Mouse (Mus musculus) gastrocnemius, postnatal 36 days (tissue): ENCODE results near the gene Pigb. TPM values are rescaled to one million over a fixed set of nuclear protein-coding genes. Genes with fewer than 3 reads are reported as not detected.

Source experiments
- microRNA-seq, 2 experiments: library from miRNA; unstranded; fragments of <30 nt; microRNA quantifications; one replicate each; pipeline ENCODE4 v1.2.0; 2021
- total RNA-seq, 2 experiments: library from RNA; stranded (reverse); gene quantifications; 2 replicates each; pipeline ENCODE4 v1.2.3; 2021

Gene Pigb
- total RNA-seq, 2 experiments from 2014 or later = 3.2 to 4.3 TPM

Small RNAs within 50 kb of the gene (microRNA-seq; reads per million reads assigned to microRNA genes)
- 0 reads per million in 2 experiments for gene Gm27353

Other genes with a start within 250 kb of the Pigb start
- gene Prtg, start 233.5 kb downstream of the Pigb start, total RNA-seq = under 1 TPM; 0.10 to 0.26 TPM
- gene Pygo1, start 114.7 kb downstream of the Pigb start, total RNA-seq = 10 to 100 TPM in 1 of 2 experiments, 1 to 10 TPM in 1; 6.4 to 10.2 TPM
- under 1 TPM; 0.64 to 0.72 TPM for gene Dyx1c1, start 81.6 kb downstream of the Pigb start, total RNA-seq
- gene Gm44503, start 81.5 kb downstream of the Pigb start, total RNA-seq = under 1 TPM in 1 of 2 experiments, not detected in 1; 0.17 TPM
- 10 to 100 TPM in 1 of 2 experiments, 1 to 10 TPM in 1; 9.1 to 10.8 TPM for gene Ccpg1os, start 55.0 kb downstream of the Pigb start, total RNA-seq
- 10 to 100 TPM; 52.8 to 65.1 TPM for gene Ccpg1, start 54.9 kb downstream of the Pigb start, total RNA-seq
- gene Rab27a, start 4.5 kb upstream of the Pigb start, total RNA-seq = 1 to 10 TPM; 1.4 to 1.8 TPM
- gene Khdc3, start 61.5 kb upstream of the Pigb start, total RNA-seq = not detected
- gene Gm20509, start 62.1 kb upstream of the Pigb start, total RNA-seq = not detected
- gene Rsl24d1, start 73.0 kb upstream of the Pigb start, total RNA-seq = 10 to 100 TPM; 36.9 to 37.8 TPM